Mouse (Mus musculus): ENCODE measurements around the gene Cadps.

Gene Cadps

GRCm38 (mm10) chr14:12388806-12389436 lies 434.0 kb downstream of the Cadps start:
- DNase-seq (ENCODE audit: low read depth), result no peak

- DNase-seq (ENCODE audit: low read depth), result no peak
Measured at GRCm38 (mm10) chr14:12388192-12388795, 434.6 kb downstream of the Cadps start.

DNA sequence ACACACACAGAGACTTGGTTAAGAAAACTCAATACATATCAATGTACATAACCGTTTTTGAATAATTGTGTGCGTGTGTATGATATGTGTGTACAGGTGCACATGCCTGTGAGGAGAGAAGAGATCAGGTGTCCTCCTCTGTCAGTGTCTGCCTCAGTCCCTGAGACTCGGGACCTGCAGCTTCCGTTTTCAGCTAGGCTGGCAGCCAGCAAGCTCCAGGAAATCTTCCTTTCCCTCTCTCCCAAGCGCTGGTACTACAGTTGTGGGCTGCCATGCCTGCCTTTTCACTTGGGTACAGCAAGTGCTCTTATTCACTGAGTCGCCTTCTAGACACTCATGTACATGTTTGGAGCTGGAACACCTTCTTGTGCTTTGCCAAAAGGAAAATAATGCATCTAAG lies 435.7 kb downstream of the Cadps start:
- DNase-seq (ENCODE audit: low read depth), result no peak

DNA sequence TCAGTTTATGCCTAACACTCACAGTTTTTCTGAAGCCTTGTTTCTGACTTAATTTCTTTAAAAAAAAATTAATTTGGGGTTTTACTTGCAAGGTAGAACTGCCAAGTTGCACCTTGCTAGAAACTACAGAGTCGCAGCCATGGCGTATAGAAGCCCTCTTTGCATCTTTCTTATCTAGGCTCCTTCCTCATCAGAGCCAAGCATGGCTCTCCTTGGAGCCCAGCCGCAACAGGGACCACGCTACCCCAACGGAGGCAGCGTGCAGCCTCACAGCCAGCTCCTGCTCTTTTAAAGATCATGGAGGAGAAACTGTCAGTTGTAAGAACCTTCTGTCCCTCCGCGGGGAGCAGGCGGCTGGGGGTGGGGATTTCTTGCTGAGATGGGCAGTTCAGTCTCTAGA lies 445.0 kb downstream of the Cadps start:
- DNase-seq (ENCODE audit: low read depth), result no peak

GRCm38 (mm10) chr14:12377289-12377688 lies 445.6 kb downstream of the Cadps start:
- DNase-seq (ENCODE audit: low read depth), result no peak

DNA sequence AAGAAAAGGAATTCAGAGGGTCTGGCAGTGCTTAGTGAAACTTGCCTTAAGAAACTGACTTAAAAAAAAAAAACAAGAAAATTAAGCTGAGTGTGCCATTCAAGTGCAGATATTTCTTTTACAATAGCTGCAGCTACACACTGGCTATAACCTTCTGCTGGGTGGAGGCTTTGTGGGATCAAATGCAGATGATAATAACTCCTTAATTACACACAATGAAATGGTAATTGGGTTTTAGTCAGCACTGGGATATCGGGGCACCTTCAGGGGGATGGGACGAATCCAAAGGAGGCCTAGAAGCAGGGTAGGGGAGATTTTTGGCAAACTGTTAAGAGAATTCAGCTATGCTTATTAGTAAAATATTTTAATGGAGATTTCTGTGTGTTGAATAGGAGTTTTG lies 447.4 kb downstream of the Cadps start:
- no peak for DNase-seq (ENCODE audit: low read depth)

GRCm38 (mm10) chr14:12350271-12350916 lies 472.5 kb downstream of the Cadps start:
- DNase-seq (ENCODE audit: low read depth), result no peak

GRCm38 (mm10) chr14:12349334-12350090 lies 473.4 kb downstream of the Cadps start:
- no peak for DNase-seq (ENCODE audit: low read depth)

- no peak for DNase-seq (ENCODE audit: low read depth)
Measured at GRCm38 (mm10) chr14:12348089-12348488, 474.8 kb downstream of the Cadps start, which contains the start of gene Fezf2. Fezf2 (minus strand) TSS chr14:12348189.

GRCm38 (mm10) chr14:12346865-12347600 lies 475.8 kb downstream of the Cadps start:
- DNase-seq (ENCODE audit: low read depth), result no peak

GRCm38 (mm10) chr14:12346011-12346864 lies 476.6 kb downstream of the Cadps start:
- no peak for DNase-seq (ENCODE audit: low read depth)

GRCm38 (mm10) chr14:12345241-12345921 lies 477.5 kb downstream of the Cadps start:
- no peak for DNase-seq (ENCODE audit: low read depth)

DNA sequence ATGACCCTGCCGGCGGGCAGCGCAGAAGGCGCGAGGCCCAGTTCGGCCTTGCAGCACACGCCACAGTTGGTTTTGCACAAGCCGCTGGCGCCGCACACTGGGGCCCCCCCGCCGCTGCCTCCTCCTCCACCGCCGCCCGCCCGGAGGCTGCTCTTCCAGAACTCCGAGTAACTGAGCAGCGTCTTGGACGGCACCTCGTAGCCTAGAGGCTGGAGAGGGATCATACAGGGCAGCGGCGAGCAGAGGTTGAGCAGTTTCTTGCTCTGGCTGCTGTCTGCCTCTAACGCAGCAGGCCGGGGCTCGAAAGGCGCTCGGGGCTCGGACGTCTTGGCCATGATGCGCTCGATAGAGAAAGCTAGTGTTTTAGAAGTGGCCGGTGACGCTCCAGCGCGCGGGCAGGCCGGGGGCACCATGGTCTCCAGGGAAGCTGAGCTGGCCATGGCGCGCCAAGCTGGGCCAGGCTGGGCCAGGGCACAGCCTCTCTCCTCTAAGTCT lies 478.1 kb downstream of the Cadps start:
- no peak for DNase-seq (ENCODE audit: low read depth)

GRCm38 (mm10) chr14:12344061-12344745 lies 478.7 kb downstream of the Cadps start:
- no peak for DNase-seq (ENCODE audit: low read depth)

DNA sequence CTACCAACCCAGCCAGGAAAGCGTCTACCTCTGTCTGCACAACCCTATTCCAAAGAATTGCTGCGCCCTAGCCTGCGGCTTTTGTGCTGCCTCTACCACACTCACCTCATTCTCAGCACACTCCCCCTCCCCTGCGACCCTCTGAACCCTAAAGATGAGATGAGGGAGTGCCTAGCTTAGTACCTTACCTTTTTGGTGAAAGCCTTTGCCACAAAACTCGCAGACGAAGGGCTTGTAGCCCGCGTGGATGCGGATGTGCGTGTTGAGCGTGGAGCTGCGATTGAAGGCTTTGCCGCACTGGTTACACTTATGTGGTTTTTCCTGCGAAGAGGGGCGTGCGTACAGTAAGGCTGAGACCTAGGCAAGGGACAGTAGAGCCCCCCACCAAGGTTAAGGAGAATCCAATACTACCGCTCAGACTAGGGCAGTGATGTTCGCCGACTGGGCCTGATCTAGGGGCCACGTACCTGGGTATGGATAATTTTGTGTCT lies 479.4 kb downstream of the Cadps start:
- no peak for DNase-seq (ENCODE audit: low read depth)

GRCm38 (mm10) chr14:12342458-12343131 lies 480.3 kb downstream of the Cadps start:
- DNase-seq (ENCODE audit: low read depth), result no peak

GRCm38 (mm10) chr14:12341789-12342457 lies 481.0 kb downstream of the Cadps start:
- DNase-seq (ENCODE audit: low read depth), result no peak

- no peak for DNase-seq (ENCODE audit: low read depth)
Measured at GRCm38 (mm10) chr14:12341075-12341788, 481.6 kb downstream of the Cadps start.

Data from naive thymus-derived CD4-positive, alpha-beta T cell, adult 2 months (primary cell).